Mouse (Mus musculus) myocyte (in vitro differentiated cells): ENCODE measurements around the gene Coro2a. TPM values are rescaled to one million over a fixed set of nuclear protein-coding genes. Genes with fewer than 3 reads are reported as not detected.

Experiments used
- H3K27me3 ChIP-seq: one replicate; pipeline ENCODE4 v1.6.1; 2011; ENCODE audit not compliant: control insufficient read depth, insufficient read depth, insufficient read length
- H3K36me3 ChIP-seq: one replicate; pipeline ENCODE4 v1.6.1; 2011; ENCODE audit not compliant: control insufficient read depth, insufficient read depth
- H3K4me2 ChIP-seq: one replicate; pipeline ENCODE4 v1.6.1; 2011; ENCODE audit warnings: low read depth, control low read depth
- H3K4me3 ChIP-seq: one replicate; pipeline ENCODE4 v1.5.1; 2011; ENCODE audit warnings: mild to moderate bottlenecking, control low read depth, moderate library complexity
- H3K79me2 ChIP-seq: one replicate; pipeline ENCODE4 v1.6.1; 2011; ENCODE audit not compliant: control insufficient read depth, insufficient read depth
- H3ac ChIP-seq: one replicate; pipeline ENCODE4 v1.6.1; 2011; ENCODE audit not compliant: control insufficient read depth, insufficient read length
- CEBPB ChIP-seq: IDR thresholded peaks from 2 replicates; pipeline ENCODE4 v1.6.1; 2011; ENCODE audit warnings: mild to moderate bottlenecking, moderate library complexity; ENCODE audit not compliant: poor library complexity, insufficient read depth, severe bottlenecking
- E2F4 ChIP-seq: IDR thresholded peaks from one replicate; pipeline ENCODE4 v1.6.1; 2011; ENCODE audit warnings: mild to moderate bottlenecking, control low read depth, moderate library complexity; ENCODE audit not compliant: insufficient read depth
- MAX ChIP-seq: IDR thresholded peaks from one replicate; pipeline ENCODE4 v1.6.1; 2011; ENCODE audit warnings: low read depth, mild to moderate bottlenecking, control low read depth
- MYOD1 ChIP-seq, 3 experiments: IDR thresholded peaks; one replicate each; pipeline ENCODE4 v1.6.1; 2011; ENCODE audit warnings: control low read depth in 2 of 3, low read depth in 2 of 3, mild to moderate bottlenecking in 2 of 3, moderate library complexity in 1 of 3; ENCODE audit not compliant: insufficient read length in 2 of 3, control insufficient read depth in 1 of 3
- MYOG ChIP-seq, 3 experiments: IDR thresholded peaks; one replicate each; pipeline ENCODE4 v1.6.1; 2011; ENCODE audit warnings: control low read depth in 2 of 3, low read depth in 2 of 3, mild to moderate bottlenecking in 2 of 3; ENCODE audit not compliant: insufficient read length in 2 of 3, control insufficient read depth in 1 of 3, insufficient read depth in 1 of 3
- POLR2A ChIP-seq: IDR thresholded peaks from one replicate; pipeline ENCODE4 v1.6.1; 2011; ENCODE audit warnings: low read depth, mild to moderate bottlenecking, control low read depth, moderate library complexity; ENCODE audit not compliant: insufficient read length
- POLR2AphosphoS2 ChIP-seq: IDR thresholded peaks from one replicate; pipeline ENCODE4 v1.6.1; 2011; ENCODE audit warnings: low read depth, control low read depth; ENCODE audit not compliant: insufficient read length
- REST ChIP-seq: IDR thresholded peaks from one replicate; pipeline ENCODE4 v1.6.1; 2011; ENCODE audit warnings: mild to moderate bottlenecking, control low read depth, moderate library complexity; ENCODE audit not compliant: insufficient read depth, insufficient read length
- SRF ChIP-seq: IDR thresholded peaks from one replicate; pipeline ENCODE4 v1.6.1; 2011; ENCODE audit warnings: low read depth; ENCODE audit not compliant: control insufficient read depth, insufficient read length
- TCF12 ChIP-seq: IDR thresholded peaks from one replicate; pipeline ENCODE4 v1.6.1; 2011; ENCODE audit warnings: mild to moderate bottlenecking, control low read depth; ENCODE audit not compliant: poor library complexity, insufficient read depth, severe bottlenecking
- TCF3 ChIP-seq: IDR thresholded peaks from one replicate; pipeline ENCODE4 v1.6.1; 2011; ENCODE audit warnings: low read depth, control low read depth; ENCODE audit not compliant: insufficient read length
- USF1 ChIP-seq: IDR thresholded peaks from one replicate; pipeline ENCODE4 v1.6.1; 2011; ENCODE audit warnings: low read depth, mild to moderate bottlenecking, control low read depth, moderate library complexity
- polyA plus RNA-seq: library from polyadenylated mRNA; unstranded; fragments of >200 nt; fragmentation: generic; extraction: Trizol; gene quantifications from one replicate; pipeline ENCODE4 v1.2.1, GENCODE M21; 2012; ENCODE audit warnings: missing spikeins

Gene Coro2a
- polyA plus RNA-seq, result 0.30 TPM

DNA sequence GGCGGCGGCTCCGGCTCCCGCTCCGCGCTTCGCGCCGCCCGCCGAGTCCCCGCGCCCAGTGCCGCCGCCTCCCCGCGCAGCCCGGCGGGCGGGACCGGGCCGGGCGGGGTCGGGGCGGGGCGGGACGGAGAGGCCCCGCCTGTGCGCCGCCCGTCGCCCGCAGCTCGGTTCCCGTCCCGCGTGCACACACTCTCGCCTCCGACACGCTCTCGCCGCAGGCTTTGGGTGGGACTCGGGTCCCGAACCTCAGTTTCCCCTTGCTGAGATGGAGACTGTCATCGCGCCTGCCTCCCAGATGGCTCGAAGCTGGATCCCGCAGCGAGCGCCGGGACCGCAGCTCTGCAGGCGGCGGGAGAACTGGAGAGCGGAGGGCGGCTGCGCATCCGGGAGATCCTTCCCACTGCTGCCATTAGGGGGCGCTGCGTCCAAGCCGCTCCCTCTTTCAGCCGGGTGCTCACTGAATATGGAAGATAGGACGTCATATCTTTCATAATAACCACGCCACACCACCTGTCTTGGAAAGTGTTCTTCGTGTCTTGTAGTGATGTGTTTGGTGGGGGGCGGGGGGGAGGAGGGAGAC is at the start of gene Coro2a:
TSS of gene Coro2a (minus strand) at position 359 of the 580 bp plus-strand sequence.
- Histone ChIP-seq H3ac (no peak within 1 kb of the TSS), H3K27me3 (peaks cover 30% of the 10 kb centered on the region), H3K4me3 (no peak within 1 kb of the TSS), H3K36me3 (no peaks in the 10 kb centered on the region), H3K79me2 (no peaks in the 10 kb centered on the region), H3K4me2 (peak within 1 kb of the TSS; percentile 55)
- no peak for TF ChIP-seq E2F4
- TF ChIP-seq POLR2AphosphoS2, result no peak

DNA sequence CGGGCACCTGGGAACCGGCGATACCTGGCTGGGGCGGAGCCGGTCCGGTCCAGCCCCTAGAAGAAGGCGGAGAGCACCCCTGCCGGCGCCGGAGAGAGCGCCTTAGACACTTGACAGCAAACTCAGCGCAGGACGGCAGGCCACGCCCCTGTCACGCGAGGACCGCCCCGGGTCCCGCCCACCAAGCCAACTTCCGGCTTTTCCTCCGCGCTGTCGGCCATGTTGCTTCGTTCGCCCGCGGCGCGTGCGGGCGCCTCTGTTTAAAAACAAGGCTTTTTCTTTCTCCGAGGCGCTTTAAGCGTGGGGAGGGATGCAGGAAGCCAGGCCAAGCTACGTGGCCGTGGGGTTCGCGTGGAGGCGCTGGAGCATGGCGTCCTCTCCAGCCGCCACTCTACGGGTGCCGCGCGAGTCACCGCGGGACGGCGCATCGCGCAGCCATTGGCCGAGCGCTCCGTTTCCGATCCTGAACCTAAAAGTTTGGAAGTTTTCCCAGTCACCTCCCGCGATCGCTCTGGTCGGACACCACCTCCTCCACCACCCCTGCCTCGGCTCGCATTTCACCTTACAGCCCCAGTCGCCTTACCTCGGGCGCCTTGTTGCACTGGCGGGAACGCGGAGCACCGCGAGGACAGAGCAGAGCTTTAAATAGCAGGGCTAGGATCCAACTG is 48.2 kb upstream of the Coro2a start, which contains the start of gene Tbc1d2:
TSS of gene Tbc1d2 (minus strand) at position 124 of the 668 bp plus-strand sequence.
- Histone ChIP-seq H3K27me3 (no peaks in the 10 kb centered on the region), H3K79me2 (no peaks in the 10 kb centered on the region), H3ac (peak within 1 kb of the TSS; percentile 12), H3K36me3 (no peaks in the 10 kb centered on the region), H3K4me2 (peak within 1 kb of the TSS; percentile 98), H3K4me3 (peak within 1 kb of the TSS; percentile 40)
- TF ChIP-seq MYOD1 (IDR thresholded peaks at IDR 0.05; ENCODE audit: control insufficient read depth in 1 of 3, insufficient read length in 2 of 3, low read depth in 2 of 3), result no peak
- TF ChIP-seq POLR2AphosphoS2, result peak; percentile 60
- peak; percentile 47 for TF ChIP-seq POLR2A

DNA sequence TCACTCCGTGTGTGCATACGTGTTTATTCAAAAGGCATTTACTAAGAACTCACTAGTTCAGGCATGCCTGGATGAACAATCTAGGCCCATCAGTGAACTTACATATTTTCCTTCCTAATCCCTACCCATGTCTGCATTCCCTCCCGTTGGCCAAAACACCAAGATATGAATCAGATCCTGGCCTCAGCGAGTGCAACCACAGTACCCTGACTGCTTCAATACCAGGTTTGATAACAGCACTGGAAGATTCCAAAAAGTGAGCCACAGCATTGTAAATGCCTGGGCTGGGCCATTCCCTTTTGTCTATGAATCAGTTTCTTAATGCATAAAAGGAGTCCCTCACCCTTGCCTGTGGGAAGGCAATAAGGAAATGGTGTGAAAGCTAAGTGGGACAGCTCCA is 47.2 kb upstream of the Coro2a start:
- Histone ChIP-seq H3K79me2 (no peaks in the 10 kb centered on the region), H3ac (no peak overlapping the region), H3K4me2 (peak overlapping the region; percentile 98), H3K36me3 (no peaks in the 10 kb centered on the region), H3K27me3 (no peaks in the 10 kb centered on the region), H3K4me3 (peak overlapping the region; percentile 40)
- no peak for TF ChIP-seq E2F4
- TF ChIP-seq POLR2AphosphoS2, result no peak
- no peak for TF ChIP-seq REST
- TF ChIP-seq POLR2A, result no peak
- no peak for TF ChIP-seq CEBPB
- TF ChIP-seq SRF, result no peak
- TF ChIP-seq MYOD1 (IDR thresholded peaks at IDR 0.05; ENCODE audit: control insufficient read depth in 1 of 3, insufficient read length in 2 of 3, low read depth in 2 of 3), result no peak
- TF ChIP-seq USF1, result no peak
- TF ChIP-seq TCF12, result no peak
- TF ChIP-seq MYOG (IDR thresholded peaks at IDR 0.05; ENCODE audit: control insufficient read depth in 1 of 3, insufficient read depth in 1 of 3, insufficient read length in 2 of 3, low read depth in 2 of 3), result no peak
- no peak for TF ChIP-seq TCF3
- TF ChIP-seq MAX, result no peak

DNA sequence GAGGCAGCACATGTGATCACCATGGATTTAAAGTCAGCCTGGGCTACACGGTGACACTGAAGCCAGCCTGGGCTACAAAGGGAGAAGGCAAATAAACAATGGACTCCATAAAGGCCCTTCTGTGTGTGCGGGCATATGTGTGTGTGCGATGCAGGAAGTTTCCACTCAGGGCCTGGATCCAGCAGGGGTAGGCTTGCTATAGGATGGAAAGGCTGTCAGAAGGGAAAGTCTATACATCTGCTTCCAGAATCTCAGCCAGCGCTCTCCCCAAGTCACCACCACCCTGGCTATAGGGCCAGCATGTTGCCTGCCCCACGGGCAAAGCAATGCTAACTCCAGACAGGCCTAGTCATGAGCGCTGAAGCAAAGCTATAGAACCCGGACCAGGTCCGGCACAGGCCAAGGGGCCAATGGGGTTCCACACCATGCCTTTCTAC is 41.7 kb upstream of the Coro2a start:
- H3K27me3 ChIP-seq, result no peaks in the 10 kb centered on the region
- no peak overlapping the region for H3K4me2 ChIP-seq
- TF ChIP-seq SRF (no peak), E2F4 (no peak), MYOG (IDR thresholded peaks at IDR 0.05; ENCODE audit: control insufficient read depth in 1 of 3, insufficient read depth in 1 of 3, insufficient read length in 2 of 3, low read depth in 2 of 3) (no peak), POLR2AphosphoS2 (no peak), TCF12 (no peak), MAX (no peak), TCF3 (no peak), REST (no peak), POLR2A (no peak), CEBPB (no peak), MYOD1 (IDR thresholded peaks at IDR 0.05; ENCODE audit: control insufficient read depth in 1 of 3, insufficient read length in 2 of 3, low read depth in 2 of 3) (no peak), USF1 (no peak)
- H3K79me2 ChIP-seq, result no peaks in the 10 kb centered on the region
- no peaks in the 10 kb centered on the region for H3K36me3 ChIP-seq
- H3K4me3 ChIP-seq, result no peak overlapping the region
- no peak overlapping the region for H3ac ChIP-seq

DNA sequence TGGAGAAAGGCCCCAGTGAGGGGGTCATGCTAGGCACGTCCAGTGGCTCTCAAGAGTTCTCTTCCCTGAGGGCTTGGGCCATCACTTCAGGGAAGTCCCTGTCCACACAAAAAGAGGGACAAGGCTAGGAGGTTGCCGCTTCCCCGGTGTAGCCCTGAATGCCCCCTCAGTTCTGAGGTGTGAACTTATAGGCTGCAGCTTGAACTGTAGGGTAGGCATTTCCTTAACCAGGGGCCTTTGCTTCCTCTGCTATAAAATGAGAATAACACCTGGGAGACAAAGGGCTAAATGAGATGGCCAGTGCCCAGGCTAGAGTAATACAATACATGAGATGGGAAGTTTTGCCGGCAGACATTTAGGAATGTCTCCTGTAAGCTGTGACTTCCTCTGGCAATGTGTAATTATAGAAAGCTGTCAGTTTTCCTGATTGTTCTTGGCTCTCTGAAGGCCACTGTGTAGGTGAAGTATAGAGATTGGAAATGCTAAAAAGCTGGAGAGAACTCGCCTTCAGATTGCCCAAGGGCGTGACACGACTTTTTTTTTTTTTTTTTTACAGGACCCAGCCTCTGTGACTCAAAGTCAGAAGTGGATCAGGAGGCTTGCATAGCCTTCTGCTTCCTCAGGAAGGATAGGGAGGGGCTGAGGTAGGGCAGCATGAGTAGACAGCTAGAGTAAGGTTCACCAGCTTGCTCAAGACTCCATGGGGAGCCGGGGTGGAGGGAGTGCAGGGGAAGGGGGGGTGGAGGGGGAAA is 41.1 kb upstream of the Coro2a start:
- no peaks in the 10 kb centered on the region for H3K27me3 ChIP-seq
- no peak overlapping the region for H3K4me3 ChIP-seq
- no peak overlapping the region for H3ac ChIP-seq
- no peaks in the 10 kb centered on the region for H3K79me2 ChIP-seq
- no peaks in the 10 kb centered on the region for H3K36me3 ChIP-seq
- TF ChIP-seq POLR2A (no peak), MAX (no peak), POLR2AphosphoS2 (no peak), TCF3 (no peak), REST (no peak), E2F4 (no peak), SRF (no peak), MYOD1 (IDR thresholded peaks at IDR 0.05; ENCODE audit: control insufficient read depth in 1 of 3, insufficient read length in 2 of 3, low read depth in 2 of 3) (no peak), CEBPB (no peak), TCF12 (no peak), MYOG (IDR thresholded peaks at IDR 0.05; ENCODE audit: control insufficient read depth in 1 of 3, insufficient read depth in 1 of 3, insufficient read length in 2 of 3, low read depth in 2 of 3) (no peak), USF1 (no peak)
- H3K4me2 ChIP-seq, result no peak overlapping the region
